Mouse (Mus musculus): ENCODE results near the gene Nr2f2. TPM values are rescaled to one million over a fixed set of nuclear protein-coding genes. Genes with fewer than 3 reads are reported as not detected.

The Nr2f2 gene
- polyA plus RNA-seq, 1 experiment from 2014 or later: 79.5 TPM

DNA sequence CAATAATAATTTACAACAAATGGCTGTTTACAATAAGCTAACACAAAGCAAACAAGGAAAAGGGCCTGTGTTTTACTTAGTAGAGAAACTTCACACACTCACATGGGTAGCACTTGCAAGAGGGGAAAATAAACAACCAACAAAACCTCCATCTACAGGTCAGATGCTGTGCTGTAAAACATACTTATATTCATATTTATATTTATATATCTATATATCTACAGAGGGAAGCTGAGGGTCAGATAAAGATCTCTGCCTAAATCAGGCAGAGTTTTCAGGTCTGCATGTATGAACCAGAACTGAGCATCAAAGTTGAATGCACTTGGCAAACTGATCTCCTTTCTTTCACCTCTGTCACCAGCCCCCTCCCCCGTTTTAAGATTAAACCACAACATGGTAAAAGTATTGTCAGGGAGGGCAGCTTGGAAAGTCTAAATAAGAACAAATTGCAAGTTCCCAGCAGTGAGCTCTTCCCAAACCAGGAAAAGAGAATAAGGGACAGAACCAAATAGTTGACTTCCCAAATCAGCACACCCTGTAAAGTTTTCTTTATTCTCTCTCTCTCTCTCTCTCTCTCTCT, 14.5 kb downstream of the Nr2f2 start:
- 0% methylated on average over 1 of the region's 1 CpGs for WGBS
- H3K9ac ChIP-seq (ENCODE audit: low read length): no peak overlapping the region; the same call in 1 of the 2 replicates
- H3K36me3 ChIP-seq (ENCODE audit: control insufficient read depth, insufficient read depth, low read length): no peaks in the 10 kb centered on the region
- H3K4me1 ChIP-seq (ENCODE audit: control insufficient read depth, insufficient read depth, low read length): peaks cover 37% of the 10 kb centered on the region
- H3K9me3 ChIP-seq (ENCODE audit: control insufficient read depth, low read length): no peaks in the 10 kb centered on the region
- H3K27me3 ChIP-seq (ENCODE audit: control insufficient read depth, insufficient read depth, low read length): no peaks in the 10 kb centered on the region; the same call in 1 of the 2 replicates
- ATAC-seq (ENCODE audit: insufficient number of reproducible peaks, low FRiP score, low TSS enrichment, low read depth): no peak
- peak; percentile 41 for DNase-seq (ENCODE audit: low spot score)
- peak overlapping the region; percentile 43; the same call in 1 of the 2 replicates for H3K4me3 ChIP-seq (ENCODE audit: low read depth, low read length)
- H3K27ac ChIP-seq (replicated peaks; ENCODE audit: low read depth, low read length): peak overlapping the region; percentile 96; the same call in 1 of the 2 replicates
- peak overlapping the region; percentile 59 for H3K4me2 ChIP-seq (ENCODE audit: low read depth, severe bottlenecking)

DNA sequence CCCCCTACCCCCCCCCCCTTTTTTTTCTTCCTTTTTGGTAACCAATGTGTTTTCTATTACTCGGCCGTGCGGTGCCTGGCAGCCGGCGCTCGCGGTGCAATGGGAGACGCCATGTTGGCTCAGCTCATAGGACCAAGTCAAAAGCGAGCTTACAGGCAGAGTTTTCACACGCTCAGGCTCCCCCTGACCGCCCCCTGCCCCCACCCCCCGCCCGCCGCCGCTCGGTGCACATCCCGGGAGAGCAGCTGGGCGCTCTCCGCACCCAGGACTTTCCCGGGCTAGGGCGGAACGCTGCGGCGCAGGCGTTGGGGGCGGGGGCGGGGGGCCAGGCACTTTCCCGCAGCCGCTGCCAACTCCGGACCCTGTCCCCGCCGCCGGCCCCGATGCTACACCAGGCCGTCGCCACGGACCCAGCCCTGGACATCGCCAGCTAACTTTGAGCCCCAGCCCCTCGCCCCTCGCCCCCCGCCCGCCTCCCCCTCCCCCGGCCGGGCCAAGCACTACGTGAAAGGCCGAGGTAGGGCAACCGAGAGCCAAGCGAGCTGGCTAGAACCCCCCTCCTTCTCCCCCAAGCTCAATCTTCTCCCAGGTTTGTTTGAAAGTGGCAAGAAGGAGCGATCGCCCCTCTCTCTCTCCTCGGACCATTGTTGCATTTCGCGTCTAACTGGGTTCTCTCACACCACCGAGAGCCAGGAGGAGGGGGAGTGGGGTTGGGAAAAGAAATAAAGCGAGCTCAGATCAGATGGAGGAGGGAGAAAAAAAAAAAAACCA, 15.6 kb downstream of the Nr2f2 start:
- H3K27me3 ChIP-seq (ENCODE audit: control insufficient read depth, insufficient read depth, low read length): no peaks in the 10 kb centered on the region; the same call in 1 of the 2 replicates
- peak overlapping the region; percentile 96 for H3K27ac ChIP-seq (replicated peaks; ENCODE audit: low read depth, low read length)
- H3K4me3 ChIP-seq (ENCODE audit: low read depth, low read length): peak overlapping the region; percentile 43
- H3K4me1 ChIP-seq (ENCODE audit: control insufficient read depth, insufficient read depth, low read length): peaks cover 40% of the 10 kb centered on the region
- peak overlapping the region; percentile 77 for H3K9ac ChIP-seq (ENCODE audit: low read length)
- H3K4me2 ChIP-seq (ENCODE audit: low read depth, severe bottlenecking): peak overlapping the region; percentile 59
- peak; percentile 85 for DNase-seq (ENCODE audit: low spot score)
- no peaks in the 10 kb centered on the region for H3K9me3 ChIP-seq (ENCODE audit: control insufficient read depth, low read length)
- no peaks in the 10 kb centered on the region for H3K36me3 ChIP-seq (ENCODE audit: control insufficient read depth, insufficient read depth, low read length)
- WGBS: 1% methylated on average over 51 of the region's 55 CpGs
- ATAC-seq (ENCODE audit: insufficient number of reproducible peaks, low FRiP score, low TSS enrichment, low read depth): peak; percentile 74

GRCm38 (mm10) chr7:70349981-70350670, 16.4 kb downstream of the Nr2f2 start:
- no peaks in the 10 kb centered on the region for H3K36me3 ChIP-seq (ENCODE audit: control insufficient read depth, insufficient read depth, low read length)
- H3K4me3 ChIP-seq (ENCODE audit: low read depth, low read length): peak overlapping the region; percentile 43
- H3K9ac ChIP-seq (ENCODE audit: low read length): peak overlapping the region; percentile 77
- 2% methylated on average over 20 of the region's 20 CpGs for WGBS
- peak overlapping the region; percentile 96; the same call in 1 of the 2 replicates for H3K27ac ChIP-seq (replicated peaks; ENCODE audit: low read depth, low read length)
- H3K9me3 ChIP-seq (ENCODE audit: control insufficient read depth, low read length): no peaks in the 10 kb centered on the region
- no peaks in the 10 kb centered on the region; the same call in 1 of the 2 replicates for H3K27me3 ChIP-seq (ENCODE audit: control insufficient read depth, insufficient read depth, low read length)
- ATAC-seq (ENCODE audit: insufficient number of reproducible peaks, low FRiP score, low TSS enrichment, low read depth) (no peak), DNase-seq (ENCODE audit: low spot score) (peak; percentile 62)
- peak overlapping the region; percentile 59 for H3K4me2 ChIP-seq (ENCODE audit: low read depth, severe bottlenecking)
- peaks cover 42% of the 10 kb centered on the region for H3K4me1 ChIP-seq (ENCODE audit: control insufficient read depth, insufficient read depth, low read length)

- WGBS: 3% methylated on average over 11 of the region's 11 CpGs
- Histone ChIP-seq H3K27ac (replicated peaks; ENCODE audit: low read depth, low read length) (no peak overlapping the region; the same call in 1 of the 2 replicates), H3K4me2 (ENCODE audit: low read depth, severe bottlenecking) (peak overlapping the region; percentile 59; the same call in 1 of the 2 replicates), H3K9me3 (ENCODE audit: control insufficient read depth, low read length) (no peaks in the 10 kb centered on the region), H3K4me3 (ENCODE audit: low read depth, low read length) (no peak overlapping the region), H3K36me3 (ENCODE audit: control insufficient read depth, insufficient read depth, low read length) (no peaks in the 10 kb centered on the region), H3K27me3 (ENCODE audit: control insufficient read depth, insufficient read depth, low read length) (peaks cover 7% of the 10 kb centered on the region; the same call in 1 of the 2 replicates), H3K9ac (ENCODE audit: low read length) (peak overlapping the region; percentile 9; the same call in 1 of the 2 replicates), H3K4me1 (ENCODE audit: control insufficient read depth, insufficient read depth, low read length) (peaks cover 45% of the 10 kb centered on the region)
- ATAC-seq (ENCODE audit: insufficient number of reproducible peaks, low FRiP score, low TSS enrichment, low read depth): no peak
- peak; percentile 50 for DNase-seq (ENCODE audit: low spot score)
These were observed 17.4 kb downstream of the Nr2f2 start for GRCm38 (mm10) chr7:70348977-70349615.

GRCm38 (mm10) chr7:70348064-70348976, 18.2 kb downstream of the Nr2f2 start:
- Histone ChIP-seq H3K4me2 (ENCODE audit: low read depth, severe bottlenecking) (peak overlapping the region; percentile 32), H3K27me3 (ENCODE audit: control insufficient read depth, insufficient read depth, low read length) (peaks cover 10% of the 10 kb centered on the region), H3K9ac (ENCODE audit: low read length) (peak overlapping the region; percentile 9; the same call in 1 of the 2 replicates), H3K9me3 (ENCODE audit: control insufficient read depth, low read length) (no peaks in the 10 kb centered on the region), H3K36me3 (ENCODE audit: control insufficient read depth, insufficient read depth, low read length) (no peaks in the 10 kb centered on the region), H3K4me1 (ENCODE audit: control insufficient read depth, insufficient read depth, low read length) (peaks cover 45% of the 10 kb centered on the region), H3K27ac (replicated peaks; ENCODE audit: low read depth, low read length) (no peak overlapping the region; the same call in 1 of the 2 replicates), H3K4me3 (ENCODE audit: low read depth, low read length) (no peak overlapping the region)
- WGBS: 2% methylated on average over 30 of the region's 30 CpGs
- ATAC-seq (ENCODE audit: insufficient number of reproducible peaks, low FRiP score, low TSS enrichment, low read depth): no peak
- peak; percentile 57 for DNase-seq (ENCODE audit: low spot score)

DNA sequence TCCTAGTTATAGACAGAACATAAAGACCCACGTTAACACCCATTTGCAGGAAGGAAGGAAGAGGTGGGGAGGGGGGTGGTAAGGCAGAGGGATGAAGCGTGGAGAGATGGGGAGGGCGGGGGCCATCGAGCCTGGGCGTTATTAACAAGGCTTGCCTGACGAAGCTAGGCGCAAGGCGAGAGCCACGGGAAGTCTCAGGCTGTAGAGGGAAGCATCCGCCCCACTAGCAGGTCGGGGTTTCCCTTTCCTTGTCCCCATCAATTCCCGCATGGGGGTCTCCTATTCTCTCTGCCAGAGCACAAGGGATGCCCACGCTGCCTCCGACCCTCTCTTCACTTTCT, 18.9 kb downstream of the Nr2f2 start:
- Histone ChIP-seq H3K27ac (replicated peaks; ENCODE audit: low read depth, low read length) (no peak overlapping the region), H3K4me2 (ENCODE audit: low read depth, severe bottlenecking) (peak overlapping the region; percentile 1; the same call in 1 of the 2 replicates), H3K36me3 (ENCODE audit: control insufficient read depth, insufficient read depth, low read length) (no peaks in the 10 kb centered on the region), H3K4me3 (ENCODE audit: low read depth, low read length) (no peak overlapping the region), H3K9me3 (ENCODE audit: control insufficient read depth, low read length) (no peaks in the 10 kb centered on the region), H3K4me1 (ENCODE audit: control insufficient read depth, insufficient read depth, low read length) (peaks cover 43% of the 10 kb centered on the region), H3K9ac (ENCODE audit: low read length) (no peak overlapping the region), H3K27me3 (ENCODE audit: control insufficient read depth, insufficient read depth, low read length) (peaks cover 17% of the 10 kb centered on the region)
- ATAC-seq (ENCODE audit: insufficient number of reproducible peaks, low FRiP score, low TSS enrichment, low read depth) (no peak), DNase-seq (ENCODE audit: low spot score) (no peak)
- WGBS: 6% methylated on average over 14 of the region's 14 CpGs

DNA sequence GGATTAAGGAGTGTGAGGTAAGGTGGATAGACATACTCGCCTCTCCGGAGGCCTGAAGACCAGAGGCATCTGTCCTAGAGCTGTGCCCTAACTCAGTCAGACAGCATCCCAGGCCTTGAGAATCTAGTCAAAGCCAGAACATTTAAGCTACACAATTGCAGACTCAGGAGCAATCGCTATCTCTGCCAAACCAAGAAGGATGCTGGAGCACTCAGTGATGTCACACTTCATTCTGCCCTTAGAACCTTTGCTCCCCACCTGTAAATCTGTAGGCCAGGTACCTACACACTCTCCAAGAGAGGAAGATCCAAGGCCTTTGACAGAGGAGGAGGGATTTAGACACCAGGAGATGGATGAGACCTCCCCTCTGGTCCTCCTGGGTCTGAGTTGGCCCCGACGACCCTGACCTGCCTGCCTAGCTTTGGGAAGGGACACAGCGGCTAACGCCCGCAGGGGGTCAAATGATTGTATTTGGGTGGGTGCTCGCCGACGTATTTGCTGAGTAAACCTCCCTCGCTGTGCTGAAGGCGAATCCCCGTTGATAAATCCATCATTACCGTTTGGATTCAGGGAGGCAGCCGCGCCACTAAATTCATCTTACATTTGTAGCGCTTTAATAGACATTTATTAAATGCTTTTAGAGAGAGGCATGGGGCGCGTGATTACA, 19.5 kb downstream of the Nr2f2 start:
- Histone ChIP-seq H3K4me2 (ENCODE audit: low read depth, severe bottlenecking) (no peak overlapping the region), H3K27me3 (ENCODE audit: control insufficient read depth, insufficient read depth, low read length) (peaks cover 18% of the 10 kb centered on the region), H3K4me3 (ENCODE audit: low read depth, low read length) (no peak overlapping the region), H3K4me1 (ENCODE audit: control insufficient read depth, insufficient read depth, low read length) (peaks cover 43% of the 10 kb centered on the region), H3K27ac (replicated peaks; ENCODE audit: low read depth, low read length) (no peak overlapping the region), H3K36me3 (ENCODE audit: control insufficient read depth, insufficient read depth, low read length) (no peaks in the 10 kb centered on the region), H3K9ac (ENCODE audit: low read length) (no peak overlapping the region), H3K9me3 (ENCODE audit: control insufficient read depth, low read length) (no peaks in the 10 kb centered on the region)
- ATAC-seq (ENCODE audit: insufficient number of reproducible peaks, low FRiP score, low TSS enrichment, low read depth): no peak
- WGBS: 10% methylated on average over 20 of the region's 20 CpGs
- DNase-seq (ENCODE audit: low spot score): peak; percentile 44

All from limb, embryonic 11.5 days (tissue).